Comparison of ENCODE assay signal across 8 mouse cellular contexts in the genomic region with DNA sequence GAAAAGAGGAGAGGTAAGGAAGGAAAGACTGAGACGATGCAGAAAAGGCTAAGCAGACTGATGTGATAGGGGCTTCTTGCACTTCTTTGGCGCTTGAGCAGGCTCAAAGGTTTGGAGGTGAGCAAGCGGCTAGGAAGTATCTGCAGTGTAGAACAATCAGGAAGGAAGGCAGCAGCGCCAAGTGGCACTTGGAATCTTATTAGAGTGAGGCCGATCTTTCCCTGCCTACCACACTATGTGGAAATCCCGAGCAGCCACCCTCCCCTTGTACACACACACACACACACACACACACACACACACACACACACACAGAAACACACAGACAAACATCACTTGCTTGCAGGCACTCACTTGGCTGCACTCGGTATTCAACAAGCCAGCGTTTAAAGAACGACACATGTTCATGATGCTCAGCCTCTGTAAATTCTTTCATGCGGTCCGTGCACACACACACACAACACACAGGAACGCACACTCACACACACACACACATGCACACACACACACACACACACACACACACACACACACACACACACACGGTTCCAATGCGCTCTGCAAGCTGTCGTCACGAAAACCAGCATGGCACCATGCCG. TPM values are rescaled to one million over a fixed set of nuclear protein-coding genes. Genes with fewer than 3 reads are reported as not detected.
A peak's percentile ranks its signal among the peaks of the same experiment; 100 is the strongest.
DNase-seq lines count a peak whose midpoint lies in the region; ATAC-seq and TF ChIP-seq lines count a peak whose summit lies in the region.

No protein-coding gene starts in this region.

- ATAC-seq in heart, postnatal 0 days (ENCODE audit: insufficient read depth, low read depth), result no peak
- no peak for ATAC-seq in midbrain, embryonic 12.5 days (ENCODE audit: low FRiP score, low read depth)

- peak overlapping the region; percentile 96 for H3K9ac ChIP-seq in heart, postnatal 0 days (replicated peaks; ENCODE audit: low read depth, low read length)
- H3K9ac ChIP-seq in midbrain, embryonic 12.5 days (replicated peaks), result peak overlapping the region; percentile 75; the same call in 1 of the 2 replicates

- 2% methylated on average over 17 of the region's 17 CpGs for WGBS in heart, postnatal 0 days
- WGBS in midbrain, embryonic 12.5 days, result 8% methylated on average over 14 of the region's 17 CpGs

- peak overlapping the region; percentile 70 for H3K4me3 ChIP-seq in left cerebral cortex, adult 2 months
- H3K4me3 ChIP-seq in heart, postnatal 0 days (ENCODE audit: low read depth, low read length), result peak overlapping the region; percentile 92
- H3K4me3 ChIP-seq in midbrain, embryonic 12.5 days, result peak overlapping the region; percentile 72

- H3K27ac ChIP-seq in left cerebral cortex, adult 2 months, result peak overlapping the region; percentile 98
- peak overlapping the region; percentile 98 for H3K27ac ChIP-seq in heart, postnatal 0 days (ENCODE audit: low read depth)
- H3K27ac ChIP-seq in midbrain, embryonic 12.5 days (replicated peaks), result no peak overlapping the region

- H3K27me3 ChIP-seq in heart, postnatal 0 days (ENCODE audit: control insufficient read depth, insufficient read depth, low read length), result peaks cover 12% of the 10 kb centered on the region; the same call in 1 of the 2 replicates
- H3K27me3 ChIP-seq in midbrain, embryonic 12.5 days, result peaks cover 38% of the 10 kb centered on the region

- H3K4me1 ChIP-seq in heart, postnatal 0 days (ENCODE audit: control insufficient read depth, insufficient read depth), result peaks cover 6% of the 10 kb centered on the region; the same call in 1 of the 2 replicates
- peaks cover 13% of the 10 kb centered on the region for H3K4me1 ChIP-seq in midbrain, embryonic 12.5 days

- intact Hi-C loops in left cerebral cortex, adult 2 months (cut with DNase I), result loop anchor here (5.0 kb wide), 2 partner anchors 152 to 343 kb away; partner anchors contain the start of gene Mtr

- peak overlapping the region; percentile 65 for H3K4me2 ChIP-seq in heart, postnatal 0 days (ENCODE audit: low read depth, low read length)
- H3K4me2 ChIP-seq in midbrain, embryonic 12.5 days (replicated peaks), result peak overlapping the region; percentile 99

- TF ChIP-seq EP300 in heart, postnatal 0 days (IDR thresholded peaks at IDR 0.05; ENCODE audit: low read depth), result no peak

- DNase-seq in left cerebral cortex, adult 2 months (ENCODE audit: extremely low spot score in 1 of 2, low spot score in 2 of 2), result peak in 1 of 2 experiments; percentile 28
- DNase-seq in left cerebral cortex, adult 18-20 months (ENCODE audit: low spot score in 2 of 2), result no peak
- DNase-seq in cerebellum, postnatal 36 days, result peak; percentile 47 to 57
- DNase-seq in heart, postnatal 0 days (ENCODE audit: low spot score), result no peak
- no peak for DNase-seq in natural killer cell, adult 2 months (ENCODE audit: low spot score in 2 of 2)
- no peak for DNase-seq in adrenal gland, adult 8-10 months
- DNase-seq in adipocyte (ENCODE audit: low spot score), result no peak

- no peaks in the 10 kb centered on the region for H3K9me3 ChIP-seq in heart, postnatal 0 days (replicated peaks; ENCODE audit: control insufficient read depth, low read length)
- H3K9me3 ChIP-seq in midbrain, embryonic 12.5 days, result no peaks in the 10 kb centered on the region

- no peak for TF ChIP-seq CTCF in left cerebral cortex, adult 2 months (IDR thresholded peaks at IDR 0.05)
- no peak for TF ChIP-seq CTCF in heart, postnatal 0 days (IDR thresholded peaks at IDR 0.05; ENCODE audit: low read depth)

- H3K36me3 ChIP-seq in heart, postnatal 0 days (replicated peaks; ENCODE audit: control insufficient read depth, insufficient read depth, low read length), result 0 out of 2 replicates have a peak, but pooled peaks cover 13% of the 10 kb centered on the region
- no peaks in the 10 kb centered on the region for H3K36me3 ChIP-seq in midbrain, embryonic 12.5 days

RNA-seq across cellular contexts. Expression of gene Ryr2, which starts 1.4 kb away (rescaled TPM):
- 100 to 1,000 TPM; 200 to 212 TPM for total RNA-seq in left cerebral cortex, adult 2 months (2021)
- total RNA-seq in left cerebral cortex, adult 18-20 months (2021), result 100 to 1,000 TPM; 150 to 159 TPM
- 317 and 396 TPM in 2 replicates for total RNA-seq in heart, postnatal 0 days (2014; rRNA removed; ENCODE audit: low replicate concordance)
- 48.2 and 61.4 TPM in 2 replicates for polyA plus RNA-seq in heart, postnatal 0 days (2015; fragmentation: Nextera tagmentation; extraction: Ambion mirVana)
- polyA plus RNA-seq in midbrain, embryonic 12.5 days (2016; fragmentation: Nextera tagmentation; extraction: Ambion mirVana), result 0.70 and 0.94 TPM in 2 replicates
- total RNA-seq in adrenal gland, adult 8-10 months (2022), result 10 to 100 TPM; 12.9 to 33.9 (median 20.0) TPM

Comparison
In these comparisons a context has a peak if more than half of its experiments do, and no peak if none do; other contexts are left out.
1. DNase-seq: peak in cerebellum, postnatal 36 days (2 of 2); none in left cerebral cortex, adult 18-20 months (0 of 2), heart, postnatal 0 days (single experiment), natural killer cell, adult 2 months (0 of 2), adrenal gland, adult 8-10 months (single experiment) and adipocyte (single experiment).
2. Peak in every context shown above with its lines, with median percentiles within 50 percentile points of each other: H3K4me3 ChIP-seq.